Mouse (Mus musculus) heart, adult 18-20 months (tissue): ENCODE data around the gene Rasd1. TPM values are rescaled to one million over a fixed set of nuclear protein-coding genes. Genes with fewer than 3 reads are reported as not detected.

Experiments
- total RNA-seq, 2 experiments: library from RNA; stranded (reverse); gene quantifications; 2 replicates each; pipeline ENCODE4 v1.2.3; 2021

The Rasd1 gene
- total RNA-seq, 2 experiments from 2014 or later, result 4.5 to 10.9 TPM

Other genes with a start within 250 kb of the Rasd1 start
- under 1 TPM; 0.46 to 0.50 TPM for gene Pld6, start 177.3 kb downstream of the Rasd1 start, total RNA-seq
- 10 to 100 TPM; 43.5 to 49.5 TPM for gene Flcn, start 154.9 kb downstream of the Rasd1 start, total RNA-seq
- gene Nt5m, start 125.5 kb downstream of the Rasd1 start, total RNA-seq, result 10 to 100 TPM; 26.1 to 31.6 TPM
- gene Cops3, start 125.1 kb downstream of the Rasd1 start, total RNA-seq, result 10 to 100 TPM; 71.7 to 75.1 TPM
- 10 to 100 TPM; 26.8 to 27.0 TPM for gene Med9, start 16.7 kb downstream of the Rasd1 start, total RNA-seq
- gene Pemt, start 81.5 kb upstream of the Rasd1 start, total RNA-seq, result 1 to 10 TPM; 1.6 to 3.3 TPM
- 10 to 100 TPM; 18.0 to 23.0 TPM for gene Rai1, start 140.1 kb upstream of the Rasd1 start, total RNA-seq